ENCODE assay signal across 8 mouse cellular contexts in the genomic region with DNA sequence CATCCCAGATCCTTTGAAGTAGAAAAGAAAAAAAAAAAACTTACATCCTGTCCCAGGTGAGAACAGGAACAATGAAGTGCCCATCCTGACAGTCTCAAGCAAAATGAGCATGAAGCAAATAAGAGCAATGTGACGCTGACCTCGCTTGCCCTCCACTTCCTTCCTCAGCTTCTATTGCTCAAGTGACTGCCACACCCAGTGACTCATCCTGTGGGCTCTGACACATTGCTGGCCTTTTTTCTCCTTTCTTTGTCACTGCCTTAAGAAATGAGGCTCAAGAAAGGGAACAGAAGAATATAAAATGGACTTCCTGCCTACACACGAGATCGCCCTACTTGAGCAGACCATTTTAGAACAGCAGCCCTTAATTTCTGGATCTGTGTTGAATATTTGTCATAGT. TPM values are rescaled to one million over a fixed set of nuclear protein-coding genes. Genes with fewer than 3 reads are reported as not detected.
A peak's percentile ranks its signal among the peaks of the same experiment; 100 is the strongest.
DNase-seq lines count a peak whose midpoint lies in the region; ATAC-seq lines count a peak whose summit lies in the region.

No protein-coding gene starts in this region.

- peak; percentile 69 to 98 for ATAC-seq in hematopoietic stem cell, adult 5-6 weeks (replicated peaks in 1 of 2; ENCODE audit: insufficient read depth in 1 of 2, low FRiP score in 2 of 2, low TSS enrichment in 1 of 2, low read depth in 1 of 2, poor library complexity in 2 of 2, severe bottlenecking in 2 of 2)
- ATAC-seq in hindbrain, embryonic 12.5 days (ENCODE audit: low FRiP score): no peak

- peak; percentile 72 for DNase-seq in gastrocnemius, adult 18-20 months (ENCODE audit: low spot score)
- DNase-seq in gastrocnemius, postnatal 10 days: no peak
- peak; percentile 48 for DNase-seq in adrenal gland, postnatal 14 days
- peak; percentile 73 to 87 for DNase-seq in monocyte, adult 2 months (ENCODE audit: low read depth in 1 of 2, low spot score in 2 of 2)
- DNase-seq in cerebellum, adult 18-20 months: no peak
- DNase-seq in frontal cortex, adult 2 months (ENCODE audit: extremely low spot score in 1 of 2, low spot score in 1 of 2): no peak

- no peak overlapping the region for H3K9ac ChIP-seq in hindbrain, embryonic 12.5 days

- WGBS in hindbrain, embryonic 12.5 days: 85% methylated on average over 4 of the region's 4 CpGs

- 0 out of 2 replicates have a peak, but pooled peaks cover 3% of the 10 kb centered on the region for H3K4me1 ChIP-seq in hindbrain, embryonic 12.5 days

- H3K27ac ChIP-seq in hindbrain, embryonic 12.5 days: no peak overlapping the region

- H3K9me3 ChIP-seq in hindbrain, embryonic 12.5 days (replicated peaks): no peaks in the 10 kb centered on the region

- H3K27me3 ChIP-seq in hindbrain, embryonic 12.5 days: no peaks in the 10 kb centered on the region

- no peaks in the 10 kb centered on the region for H3K36me3 ChIP-seq in hindbrain, embryonic 12.5 days

- no peak overlapping the region for H3K4me2 ChIP-seq in hindbrain, embryonic 12.5 days (replicated peaks)

- no peak overlapping the region for H3K4me3 ChIP-seq in hindbrain, embryonic 12.5 days

RNA-seq across cellular contexts. Expression of a gene that starts 42.9 kb away (rescaled TPM):
- 1 to 10 TPM; 4.0 to 5.9 TPM for total RNA-seq in gastrocnemius, adult 18-20 months (2021)
- total RNA-seq in gastrocnemius, postnatal 10 days (2021): 10 to 100 TPM; 18.7 to 25.0 TPM
- total RNA-seq in adrenal gland, postnatal 14 days (2021): 21.6 and 32.1 TPM in 2 replicates
- 1.9 and 4.5 TPM in 2 replicates for total RNA-seq in hematopoietic stem cell, adult 5-6 weeks (2017)
- 42.4 and 46.2 TPM in 2 replicates for polyA plus RNA-seq in frontal cortex, adult 2 months (2012; rRNA removed)
- polyA plus RNA-seq in hindbrain, embryonic 12.5 days (2016; fragmentation: Nextera tagmentation; extraction: Ambion mirVana): 126 and 140 TPM in 2 replicates

Comparison
In these comparisons a context has a peak if more than half of its experiments do, and no peak if none do; other contexts are left out.
1. DNase-seq: peak in gastrocnemius, adult 18-20 months (single experiment), adrenal gland, postnatal 14 days (single experiment) and monocyte, adult 2 months (2 of 2); none in gastrocnemius, postnatal 10 days (single experiment), cerebellum, adult 18-20 months (0 of 2) and frontal cortex, adult 2 months (0 of 2).